Mouse (Mus musculus) neural tube, embryonic 11.5 days (tissue): ENCODE results near the gene Fmo9. TPM values are rescaled to one million over a fixed set of nuclear protein-coding genes. Genes with fewer than 3 reads are reported as not detected.

Experiments
- microRNA-seq: library from miRNA; unstranded; fragments of <30 nt; microRNA quantifications from one replicate; pipeline ENCODE4, GENCODE M21; 2016
- polyA plus RNA-seq: library from polyadenylated mRNA; unstranded; fragments of >200 nt; fragmentation: Nextera tagmentation; extraction: Ambion mirVana; gene quantifications from 2 replicates; pipeline ENCODE4 v1.2.1, GENCODE M21; 2014

Gene Fmo9
- polyA plus RNA-seq, 1 experiment from 2014 or later, result not detected

Small RNA genes lying within 50 kb of the gene (microRNA-seq; reads per million reads assigned to microRNA genes)
- not detected for gene Gm22992

Other genes with a start within 250 kb of the Fmo9 start
- not detected in 2 replicates for gene Gm4846, start 184.3 kb downstream of the Fmo9 start, polyA plus RNA-seq
- gene Gm4847, start 34.2 kb downstream of the Fmo9 start, polyA plus RNA-seq, result not detected in 2 replicates